Mouse (Mus musculus) liver, adult 2 months (tissue): ENCODE measurements around the gene Lrrc10b.

Experiments
- CTCF ChIP-seq: fragments of 200-500 bp; IDR thresholded peaks from 2 replicates; pipeline ENCODE4 v1.5.1; 2011; ENCODE audit warnings: low read depth, low read length, control low read depth
- POLR2A ChIP-seq: fragments of 200-500 bp; IDR thresholded peaks from 2 replicates; pipeline ENCODE4 v1.6.1; 2011; ENCODE audit warnings: low read length, control low read depth; ENCODE audit not compliant: insufficient read depth; ENCODE audit errors: extremely low read depth

GRCm38 (mm10) chr19:10434927-10435326 lies 22.3 kb downstream of the Lrrc10b start:
- TF ChIP-seq CTCF, result no peak
- TF ChIP-seq POLR2A, result no peak
